Mouse (Mus musculus) gastrocnemius, postnatal 14 days (tissue): ENCODE results near the gene Car15. TPM values are rescaled to one million over a fixed set of nuclear protein-coding genes. Genes with fewer than 3 reads are reported as not detected.

Experiments
- DNase-seq: peaks from one replicate; pipeline ENCODE4 v3.0.0; 2021; ENCODE audit warnings: mixed read lengths
- intact Hi-C: fragments of 180-260 bp; cut with DNase I; formaldehyde crosslinking; loops from one replicate; pipeline ENCODE4 v1.15.1; 2025; ENCODE audit warnings: low total_unique reads
- total RNA-seq, 2 experiments: library from RNA; stranded (reverse); gene quantifications; 2 replicates each; pipeline ENCODE4 v1.2.3; 2021

Car15 gene
- total RNA-seq, 2 experiments from 2014 or later = 0.80 to 0.96 TPM

- intact Hi-C loops = no loop called here
- no peak for DNase-seq
Measured at GRCm38 (mm10) chr16:17804982-17805381, 33.2 kb downstream of the Car15 start.

GRCm38 (mm10) chr16:17804449-17804912 is 33.7 kb downstream of the Car15 start:
- intact Hi-C loops = no loop called here
- no peak for DNase-seq

GRCm38 (mm10) chr16:17803675-17804448 is 34.3 kb downstream of the Car15 start:
- intact Hi-C loops = no loop called here
- no peak for DNase-seq

GRCm38 (mm10) chr16:17802839-17803674 is 35.1 kb downstream of the Car15 start:
- intact Hi-C loops = no loop called here
- DNase-seq = peak; percentile 45

GRCm38 (mm10) chr16:17802456-17802838 is 35.7 kb downstream of the Car15 start:
- DNase-seq = no peak
- intact Hi-C loops = no loop called here

- DNase-seq = no peak
- intact Hi-C loops = no loop called here
Measured at GRCm38 (mm10) chr16:17801777-17802455, 36.2 kb downstream of the Car15 start.

GRCm38 (mm10) chr16:17799584-17799983 is 38.6 kb downstream of the Car15 start:
- intact Hi-C loops = no loop called here
- DNase-seq = no peak

GRCm38 (mm10) chr16:17798321-17799180 is 39.6 kb downstream of the Car15 start:
- DNase-seq = peak; percentile 85
- intact Hi-C loops = no loop called here

GRCm38 (mm10) chr16:17797812-17798311 is 40.3 kb downstream of the Car15 start:
- no peak for DNase-seq
- intact Hi-C loops = no loop called here

GRCm38 (mm10) chr16:17796971-17797811 is 41.0 kb downstream of the Car15 start, which contains the start of gene Scarf2:
TSS of gene Scarf2 (plus strand) at chr16:17797282.
- peak; percentile 70 for DNase-seq
- intact Hi-C loops = no loop called here

GRCm38 (mm10) chr16:17796519-17796918 is 41.6 kb downstream of the Car15 start:
- DNase-seq = no peak
- intact Hi-C loops = no loop called here

- no peak for DNase-seq
- intact Hi-C loops = no loop called here
Measured at GRCm38 (mm10) chr16:17795643-17796042, 42.5 kb downstream of the Car15 start.

GRCm38 (mm10) chr16:17794047-17794446 is 44.1 kb downstream of the Car15 start:
- intact Hi-C loops = no loop called here
- no peak for DNase-seq

- intact Hi-C loops = no loop called here
Measured at GRCm38 (mm10) chr16:17792728-17793127, 45.4 kb downstream of the Car15 start.

GRCm38 (mm10) chr16:17785337-17785736 is 52.8 kb downstream of the Car15 start:
- intact Hi-C loops = no loop called here
- no peak for DNase-seq

More at GRCm38 (mm10) chr16:17792728-17793127, 45.4 kb downstream of the Car15 start:
- no peak for DNase-seq
